8 mouse cellular contexts compared by ENCODE assay signal in genomic region chr15:27884347-27885250, GRCm38 (mm10).
DNase-seq lines count a peak whose midpoint lies in the region; ATAC-seq lines count a peak whose summit lies in the region.

No protein-coding gene starts in this region.

- no peaks in the 10 kb centered on the region for H3K27me3 ChIP-seq in limb, embryonic 11.5 days (ENCODE audit: control insufficient read depth, insufficient read depth, low read length)
- H3K27me3 ChIP-seq in midbrain, embryonic 15.5 days (replicated peaks): no peaks in the 10 kb centered on the region

- H3K36me3 ChIP-seq in limb, embryonic 11.5 days (ENCODE audit: control insufficient read depth, insufficient read depth, low read length): peaks cover 2% of the 10 kb centered on the region; the same call in 1 of the 2 replicates
- H3K36me3 ChIP-seq in midbrain, embryonic 15.5 days (replicated peaks): peaks cover 16% of the 10 kb centered on the region

- H3K9me3 ChIP-seq in limb, embryonic 11.5 days (ENCODE audit: control insufficient read depth, low read length): no peaks in the 10 kb centered on the region
- H3K9me3 ChIP-seq in midbrain, embryonic 15.5 days: no peaks in the 10 kb centered on the region

- H3K9ac ChIP-seq in limb, embryonic 11.5 days (ENCODE audit: low read length): no peak overlapping the region
- H3K9ac ChIP-seq in midbrain, embryonic 15.5 days: no peak overlapping the region

- peak; percentile 81 for DNase-seq in 3T3-L1 (ENCODE audit: low read depth, low spot score)
- DNase-seq in adrenal gland, postnatal 14 days: peak; percentile 89
- DNase-seq in embryo, embryonic 9.5 days (ENCODE audit: extremely low spot score): peak; percentile 73
- peak; percentile 59 to 86 for DNase-seq in kidney, adult 8-10 months
- DNase-seq in limb, embryonic 11.5 days (ENCODE audit: low spot score): peak; percentile 86
- peak; percentile 45 to 74 for DNase-seq in spleen, adult 18-20 months

- ATAC-seq in granulocyte monocyte progenitor cell, adult 5-6 weeks (replicated peaks; ENCODE audit: poor library complexity, severe bottlenecking): peak; percentile 74
- ATAC-seq in limb, embryonic 11.5 days (ENCODE audit: insufficient number of reproducible peaks, low FRiP score, low TSS enrichment, low read depth): no peak
- ATAC-seq in midbrain, embryonic 15.5 days (replicated peaks): peak; percentile 74

- no peak overlapping the region for H3K4me2 ChIP-seq in limb, embryonic 11.5 days (ENCODE audit: low read depth, severe bottlenecking)
- no peak overlapping the region for H3K4me2 ChIP-seq in midbrain, embryonic 15.5 days

- no peak overlapping the region for H3K4me3 ChIP-seq in limb, embryonic 11.5 days (ENCODE audit: low read depth, low read length)
- H3K4me3 ChIP-seq in midbrain, embryonic 15.5 days: no peak overlapping the region

- no peak overlapping the region; the same call in 1 of the 2 replicates for H3K27ac ChIP-seq in limb, embryonic 11.5 days (replicated peaks; ENCODE audit: low read depth, low read length)
- peak overlapping the region; percentile 39 for H3K27ac ChIP-seq in midbrain, embryonic 15.5 days

- WGBS in limb, embryonic 11.5 days: 71% methylated on average over 17 of the region's 17 CpGs
- WGBS in midbrain, embryonic 15.5 days: 74% methylated on average over 17 of the region's 17 CpGs

- H3K4me1 ChIP-seq in limb, embryonic 11.5 days (ENCODE audit: control insufficient read depth, insufficient read depth, low read length): no peaks in the 10 kb centered on the region
- H3K4me1 ChIP-seq in midbrain, embryonic 15.5 days: peaks cover 6% of the 10 kb centered on the region
